Mouse (Mus musculus) forebrain, postnatal 0 days (tissue): ENCODE measurements at regions not wholly inside any gene's neighbourhood (a gene's known extent, or its start where the extent isn't known, plus 50 kb on each side); places are given as distances from the start of the nearest gene placed in this dataset.

ENCODE experiments used
- ATAC-seq: fragments of 200-750 bp; cut with Nextera tagmentation; 2 replicates; pipeline ENCODE4 v1.8.0; 2017; ENCODE audit warnings: mild to moderate bottlenecking, moderate library complexity
- DNase-seq: peaks from one replicate; pipeline ENCODE4 v3.0.0-alpha.2; 2015
- H3K27ac ChIP-seq: fragments of 300-500 bp; sonication (generic); 2 replicates; pipeline ENCODE4 v1.5.1; 2014; ENCODE audit warnings: low read depth, mild to moderate bottlenecking, antibody characterized with exemption, low read length, moderate library complexity, mixed read lengths
- H3K27me3 ChIP-seq: fragments of 300-500 bp; sonication (generic); 2 replicates; pipeline ENCODE4 v1.6.1; 2014; ENCODE audit warnings: mild to moderate bottlenecking, low read length, mixed read lengths; ENCODE audit not compliant: insufficient read depth
- H3K36me3 ChIP-seq: fragments of 300-500 bp; sonication (generic); 2 replicates; pipeline ENCODE4 v1.6.1; 2014; ENCODE audit warnings: mild to moderate bottlenecking, moderate library complexity; ENCODE audit not compliant: insufficient read depth
- H3K4me1 ChIP-seq: fragments of 300-500 bp; sonication (generic); 2 replicates; pipeline ENCODE4 v1.6.1; 2014; ENCODE audit warnings: antibody characterized with exemption; ENCODE audit not compliant: insufficient read depth
- H3K4me2 ChIP-seq: fragments of 300-500 bp; sonication (generic); 2 replicates; pipeline ENCODE4 v1.6.1; 2014; ENCODE audit warnings: low read depth, mild to moderate bottlenecking, moderate library complexity
- H3K4me3 ChIP-seq: fragments of 300-500 bp; sonication (generic); 2 replicates; pipeline ENCODE4 v1.5.1; 2014; ENCODE audit warnings: low read depth, low read length, mixed read lengths
- H3K9ac ChIP-seq: fragments of 300-500 bp; sonication (generic); 2 replicates; pipeline ENCODE4 v1.6.1; 2014; ENCODE audit warnings: mild to moderate bottlenecking
- H3K9me3 ChIP-seq: fragments of 300-500 bp; sonication (generic); 2 replicates; pipeline ENCODE4 v1.6.1; 2016; ENCODE audit warnings: low read length
- CTCF ChIP-seq: sonication (generic); IDR thresholded peaks from 2 replicates; pipeline ENCODE4 v1.5.1; 2016; ENCODE audit warnings: antibody characterized with exemption, control low read depth, low read depth
- WGBS: fragments of 180-500 bp; shearing (Covaris S2); extraction: QIAGEN DNeasy Blood & Tissue Kit; methylation state at CpG from one replicate; pipeline ENCODE4 v1.1.7; 2014; 5-methylcytosine and 5-hydroxymethylcytosine counted together

DNA sequence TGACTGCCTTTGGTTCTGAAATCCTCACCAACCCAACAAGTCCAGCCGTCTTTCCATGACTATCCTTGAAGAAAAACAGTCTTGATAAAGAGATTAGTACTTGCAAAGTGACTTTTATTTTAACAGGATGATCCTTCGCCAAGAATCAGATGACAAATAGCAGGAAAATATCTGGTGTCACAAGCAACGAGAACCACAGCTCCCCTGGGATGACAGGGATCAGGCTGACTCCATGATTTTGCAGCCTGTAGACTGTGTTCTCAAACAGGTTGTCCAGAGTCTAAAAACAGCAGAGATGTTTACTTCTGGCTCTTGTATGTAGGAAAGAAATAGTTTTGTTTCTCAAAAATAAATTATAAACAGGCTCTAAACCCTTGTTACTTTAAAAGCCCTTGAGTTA is 63.3 kb downstream of the Tmem18 start:
- no peaks in the 10 kb centered on the region for H3K36me3 ChIP-seq
- H3K27me3 ChIP-seq: no peaks in the 10 kb centered on the region
- no peak overlapping the region for H3K27ac ChIP-seq
- 69% methylated on average over 3 of the region's 3 CpGs for WGBS
- no peaks in the 10 kb centered on the region for H3K9me3 ChIP-seq
- TF ChIP-seq CTCF: no peak
- no peak overlapping the region for H3K9ac ChIP-seq
- no peak for ATAC-seq
- no peak overlapping the region for H3K4me3 ChIP-seq
- no peaks in the 10 kb centered on the region for H3K4me1 ChIP-seq
- no peak for DNase-seq
- H3K4me2 ChIP-seq: no peak overlapping the region

DNA sequence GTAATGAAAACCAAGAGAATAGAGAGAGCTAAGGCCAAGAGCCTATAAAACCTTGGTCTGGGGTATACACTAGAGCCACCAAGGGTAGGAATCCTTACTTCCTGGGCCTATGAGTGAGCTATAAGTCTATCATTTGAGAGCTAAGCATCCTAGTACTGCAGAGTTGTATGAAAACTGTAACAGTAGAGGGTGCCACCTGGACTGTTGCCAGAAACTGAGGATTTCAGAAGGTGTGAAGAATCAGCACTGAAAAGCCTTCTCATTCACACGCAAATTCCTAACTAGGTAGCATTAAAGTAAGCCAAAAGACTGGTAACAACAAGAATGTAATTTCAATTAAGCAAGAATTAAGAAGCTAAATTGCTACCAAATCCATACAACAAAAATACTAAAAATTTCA is 67.3 kb downstream of the Tmem18 start:
- Histone ChIP-seq H3K4me3 (no peak overlapping the region), H3K9me3 (no peaks in the 10 kb centered on the region), H3K4me1 (no peaks in the 10 kb centered on the region), H3K36me3 (no peaks in the 10 kb centered on the region), H3K27me3 (no peaks in the 10 kb centered on the region), H3K9ac (no peak overlapping the region), H3K4me2 (no peak overlapping the region), H3K27ac (no peak overlapping the region)
- TF ChIP-seq CTCF: no peak
- DNase-seq (peak; percentile 55), ATAC-seq (no peak)
- 47% methylated on average over 1 of the region's 1 CpGs for WGBS

DNA sequence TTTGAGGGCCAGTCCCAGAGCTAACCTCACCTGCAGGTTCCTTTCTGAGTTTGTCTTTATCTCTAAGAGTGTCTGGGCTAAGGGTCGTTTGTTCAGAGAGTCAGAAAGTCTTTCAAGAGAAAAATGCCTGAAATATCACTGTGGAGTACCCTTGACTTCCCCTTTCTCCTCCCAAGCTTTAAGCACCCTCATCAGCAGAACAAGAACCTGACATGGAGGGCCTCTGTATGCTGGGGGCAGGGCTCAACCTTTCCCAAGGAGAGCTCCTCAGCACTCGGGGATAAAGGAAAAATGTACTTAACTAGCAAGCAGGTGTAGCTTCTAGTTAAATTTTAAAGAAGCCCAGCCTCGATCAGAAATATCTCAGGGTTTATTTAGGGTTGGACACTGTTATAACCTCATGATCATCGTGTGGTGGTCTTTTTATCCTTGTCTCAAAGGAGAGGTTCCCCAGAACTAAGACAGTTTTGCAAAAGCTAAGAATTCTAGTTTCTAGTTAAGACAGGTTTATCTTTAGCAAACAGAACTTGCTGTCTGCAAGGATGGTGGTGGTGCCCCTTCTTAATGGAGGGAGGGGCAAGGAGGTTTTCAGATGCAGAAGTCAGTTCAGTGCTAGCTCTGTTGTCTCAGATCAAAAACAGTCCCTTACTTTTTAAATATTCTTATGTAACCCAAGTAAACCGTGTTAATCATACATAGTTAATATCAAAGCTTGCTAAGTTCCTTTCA is 70.3 kb downstream of the Tmem18 start:
- no peak for ATAC-seq
- TF ChIP-seq CTCF: no peak
- no peak for DNase-seq
- Histone ChIP-seq H3K36me3 (no peaks in the 10 kb centered on the region), H3K9ac (no peak overlapping the region), H3K4me2 (no peak overlapping the region), H3K9me3 (no peaks in the 10 kb centered on the region), H3K27ac (no peak overlapping the region), H3K27me3 (no peaks in the 10 kb centered on the region), H3K4me3 (no peak overlapping the region), H3K4me1 (no peaks in the 10 kb centered on the region)
- 71% methylated on average over 5 of the region's 5 CpGs for WGBS

DNA sequence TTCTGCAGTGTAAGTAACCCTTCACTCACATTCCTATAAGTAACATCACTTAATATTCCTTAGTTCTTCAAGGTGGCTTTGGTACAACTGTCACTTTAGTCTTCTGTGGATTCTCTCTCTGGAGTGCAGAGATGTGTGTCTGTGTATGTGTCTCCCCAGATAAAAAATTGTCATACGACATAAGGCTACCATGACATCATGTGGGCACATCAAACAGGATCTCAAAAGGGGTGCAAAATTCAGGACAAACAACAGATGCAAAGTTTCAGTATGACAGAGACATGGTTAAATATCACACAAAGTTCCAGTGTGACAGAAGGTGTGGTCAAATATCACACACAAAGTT is 70.8 kb downstream of the Tmem18 start:
- H3K27me3 ChIP-seq: no peaks in the 10 kb centered on the region
- no peak for TF ChIP-seq CTCF
- no peak overlapping the region for H3K4me2 ChIP-seq
- no peak for DNase-seq
- no peaks in the 10 kb centered on the region for H3K36me3 ChIP-seq
- H3K9me3 ChIP-seq: no peaks in the 10 kb centered on the region
- H3K9ac ChIP-seq: no peak overlapping the region
- WGBS: 86% methylated on average over 1 of the region's 1 CpGs
- ATAC-seq: no peak
- H3K4me3 ChIP-seq: no peak overlapping the region
- no peaks in the 10 kb centered on the region for H3K4me1 ChIP-seq
- no peak overlapping the region for H3K27ac ChIP-seq

DNA sequence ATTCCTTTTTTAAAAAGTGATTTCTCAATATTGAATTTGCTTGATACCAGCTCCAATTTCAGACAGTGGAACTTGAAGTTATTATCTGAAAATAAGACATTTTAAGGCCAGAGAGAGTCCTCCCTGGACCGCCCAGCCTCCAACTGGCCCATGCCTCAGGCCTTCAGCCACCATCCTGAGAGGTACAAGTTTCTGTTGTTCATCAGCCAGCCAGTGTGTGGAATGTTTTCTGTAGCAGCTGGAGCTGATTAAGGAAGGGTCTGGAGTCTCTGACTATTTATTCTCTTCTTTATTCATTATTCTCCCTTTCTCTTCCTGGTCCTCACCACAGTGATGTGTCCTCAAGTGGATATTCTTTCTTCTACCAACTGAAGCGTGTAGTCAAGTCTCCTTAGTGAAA is 94.6 kb downstream of the Tmem18 start:
- Histone ChIP-seq H3K9me3 (no peaks in the 10 kb centered on the region), H3K9ac (no peak overlapping the region), H3K4me3 (no peak overlapping the region), H3K4me1 (no peaks in the 10 kb centered on the region), H3K27me3 (no peaks in the 10 kb centered on the region), H3K36me3 (no peaks in the 10 kb centered on the region), H3K27ac (no peak overlapping the region), H3K4me2 (no peak overlapping the region)
- WGBS: 79% methylated on average over 2 of the region's 2 CpGs
- TF ChIP-seq CTCF: no peak
- no peak for DNase-seq
- no peak for ATAC-seq

DNA sequence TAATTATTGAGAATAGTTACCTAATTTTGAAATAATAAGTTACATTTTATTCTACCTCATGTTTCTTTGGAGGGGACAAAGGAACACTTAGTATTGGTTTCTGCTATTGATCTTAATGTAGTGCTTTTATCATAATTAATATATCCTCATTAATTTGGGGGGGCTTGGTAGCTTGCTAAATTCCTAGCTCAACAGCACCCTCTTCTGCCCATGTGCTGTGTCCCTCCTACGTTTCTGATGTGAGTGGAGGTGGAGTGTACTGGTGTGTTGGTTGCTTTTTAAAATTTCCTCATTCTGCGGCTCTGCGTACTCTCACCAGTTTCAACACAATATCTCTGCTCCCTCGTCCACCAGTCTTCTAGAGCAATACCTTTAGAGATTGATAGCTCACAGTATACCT is 105.8 kb downstream of the Tmem18 start:
- no peaks in the 10 kb centered on the region for H3K27me3 ChIP-seq

DNA sequence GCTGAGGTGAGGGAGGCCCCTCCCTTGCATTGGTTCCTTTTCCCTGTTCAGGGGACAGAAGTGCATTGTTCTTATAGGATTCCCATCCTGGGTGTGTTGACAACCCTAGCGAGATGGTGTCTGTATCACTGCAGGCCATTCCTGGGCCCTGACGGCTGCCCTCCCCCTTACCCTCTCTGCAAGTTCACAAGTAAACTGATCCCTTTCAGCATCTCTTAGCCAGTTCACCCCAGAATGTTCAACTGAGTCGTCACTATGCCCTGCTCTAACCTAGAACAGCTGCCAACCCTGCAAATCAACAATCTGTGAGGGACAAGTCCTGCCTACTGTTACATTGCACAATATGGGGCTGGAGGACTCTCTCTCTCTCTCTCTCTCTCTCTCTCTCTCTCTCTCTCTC is 109.3 kb downstream of the Tmem18 start:
- H3K9me3 ChIP-seq: no peaks in the 10 kb centered on the region
- no peak for DNase-seq
- 63% methylated on average over 3 of the region's 3 CpGs for WGBS
- H3K4me3 ChIP-seq: no peak overlapping the region
- H3K9ac ChIP-seq: no peak overlapping the region
- TF ChIP-seq CTCF: no peak
- no peaks in the 10 kb centered on the region for H3K4me1 ChIP-seq
- no peak overlapping the region for H3K27ac ChIP-seq
- no peak for ATAC-seq
- H3K36me3 ChIP-seq: no peaks in the 10 kb centered on the region
- H3K27me3 ChIP-seq: no peaks in the 10 kb centered on the region
- no peak overlapping the region for H3K4me2 ChIP-seq

More for the DNA sequence above, 105.8 kb downstream of the Tmem18 start:
- H3K4me3 ChIP-seq: no peak overlapping the region
- H3K36me3 ChIP-seq: no peaks in the 10 kb centered on the region
- H3K4me2 ChIP-seq: no peak overlapping the region
- H3K9me3 ChIP-seq: no peaks in the 10 kb centered on the region
- peak; percentile 22; the same call in 1 of the 2 replicates for TF ChIP-seq CTCF
- no peaks in the 10 kb centered on the region for H3K4me1 ChIP-seq
- no peak overlapping the region for H3K9ac ChIP-seq
- no peak overlapping the region for H3K27ac ChIP-seq
- WGBS: 79% methylated on average over 4 of the region's 4 CpGs
- ATAC-seq: no peak
- DNase-seq: no peak

DNA sequence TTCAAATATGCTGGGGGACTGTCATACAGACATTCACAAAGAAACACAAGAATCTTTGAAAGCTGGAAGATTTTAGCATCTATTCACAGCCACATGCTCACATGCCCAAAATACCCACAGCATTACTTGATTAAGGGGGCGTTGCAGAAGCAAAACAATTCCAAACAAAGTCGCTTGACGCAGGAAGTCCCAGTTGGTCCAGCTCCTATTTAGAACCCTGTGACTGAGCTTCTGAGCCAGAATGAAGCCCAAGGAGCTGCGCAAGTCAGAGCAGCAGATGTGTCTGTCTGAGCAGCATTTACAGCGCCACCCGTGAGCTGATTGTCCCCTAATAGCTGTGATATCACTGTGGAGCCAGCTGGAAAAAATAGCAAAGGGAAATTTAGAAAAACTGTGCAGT is 114.0 kb downstream of the Tmem18 start:
- Histone ChIP-seq H3K4me3 (no peak overlapping the region), H3K9me3 (no peaks in the 10 kb centered on the region), H3K27ac (no peak overlapping the region), H3K4me2 (no peak overlapping the region), H3K9ac (no peak overlapping the region), H3K36me3 (no peaks in the 10 kb centered on the region), H3K4me1 (no peaks in the 10 kb centered on the region), H3K27me3 (no peaks in the 10 kb centered on the region)
- no peak for TF ChIP-seq CTCF
- 61% methylated on average over 6 of the region's 6 CpGs for WGBS
- DNase-seq: peak; percentile 44
- ATAC-seq: peak; percentile 88
